Mouse (Mus musculus) brain, embryonic 14.5 days (tissue): ENCODE results near the gene Ncaph2.

Source experiments
- CTCF ChIP-seq: fragments of 200-500 bp; IDR thresholded peaks from 2 replicates; pipeline ENCODE4 v1.5.1; 2012; ENCODE audit warnings: inconsistent platforms, mild to moderate bottlenecking, moderate library complexity, borderline replicate concordance; ENCODE audit not compliant: insufficient read depth, insufficient read length; ENCODE audit errors: extremely low read depth
- POLR2A ChIP-seq: fragments of 200-500 bp; IDR thresholded peaks from 2 replicates; pipeline ENCODE4 v1.6.1; 2012; ENCODE audit warnings: mild to moderate bottlenecking, inconsistent platforms, borderline replicate concordance; ENCODE audit not compliant: poor library complexity, insufficient read depth, insufficient read length, severe bottlenecking; ENCODE audit errors: extremely low read depth

DNA sequence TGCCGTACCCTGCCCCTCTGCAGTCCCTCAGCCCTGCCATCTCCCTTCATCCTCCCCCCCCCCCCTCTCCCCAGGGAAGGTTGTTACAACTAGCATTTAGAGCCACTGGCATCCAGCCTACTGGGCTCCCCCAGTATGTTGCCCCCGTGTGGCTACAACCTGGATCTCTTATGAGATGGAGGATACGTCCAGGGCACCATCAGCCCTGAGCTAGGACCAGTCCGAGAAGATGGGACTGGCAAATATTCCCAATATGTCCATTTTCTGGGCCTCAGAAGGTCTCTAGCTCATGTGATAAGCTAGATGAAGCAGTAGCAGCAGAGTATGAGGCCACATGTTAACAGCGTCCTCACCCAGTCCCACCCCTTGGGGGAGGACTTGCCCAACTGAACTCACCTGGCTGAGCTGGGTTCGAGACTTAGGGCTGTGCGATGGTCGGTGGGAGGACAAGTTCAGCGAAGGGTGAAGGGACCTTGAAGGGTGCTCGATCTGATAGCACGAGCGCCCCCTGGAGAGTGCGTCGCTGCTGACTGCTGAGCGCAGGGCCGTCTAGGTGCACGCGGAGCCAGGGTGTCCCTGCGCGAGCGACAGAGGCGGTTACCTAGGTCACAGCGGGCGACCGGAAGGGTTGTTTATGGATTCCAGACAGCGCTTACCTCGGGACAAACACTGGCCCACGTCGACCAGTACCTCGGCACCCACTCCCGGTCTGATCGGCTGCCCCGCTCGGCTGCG is 17.7 kb downstream of the Ncaph2 start:
- TF ChIP-seq CTCF (peak; percentile 54), POLR2A (no peak)
